Mouse (Mus musculus) E14TG2a.4 (cell line): ENCODE results near the gene Med22.
A peak's percentile ranks its signal among the peaks of the same experiment; 100 is the strongest.

ENCODE experiments used
- H3K27me3 ChIP-seq: 2 replicates; pipeline ENCODE4 v1.6.1; 2014; ENCODE audit warnings: low read length, control low read depth; ENCODE audit not compliant: insufficient read depth
- H3K36me3 ChIP-seq: 2 replicates; pipeline ENCODE4 v1.6.1; 2014; ENCODE audit warnings: low read length, control low read depth; ENCODE audit not compliant: insufficient read depth
- H3K4me1 ChIP-seq: replicated peaks from 2 replicates; pipeline ENCODE4 v1.6.1; 2014; ENCODE audit warnings: low read depth, low read length, control low read depth
- H3K4me3 ChIP-seq: replicated peaks from 2 replicates; pipeline ENCODE4 v1.5.1; 2014; ENCODE audit warnings: mild to moderate bottlenecking, low read length
- H3K9me3 ChIP-seq: 2 replicates; pipeline ENCODE4 v1.6.1; 2014; ENCODE audit warnings: low read length, control low read depth
- CTCF ChIP-seq: conservative IDR thresholded peaks from 2 replicates; pipeline ENCODE4 v1.5.1; 2014; ENCODE audit warnings: low read length
- NANOG ChIP-seq: IDR thresholded peaks from 2 replicates; pipeline ENCODE4 v1.6.1; 2014; ENCODE audit warnings: borderline replicate concordance, low read length, mixed read lengths
- POU5F1 ChIP-seq: IDR thresholded peaks from 2 replicates; pipeline ENCODE4 v1.6.1; 2014; ENCODE audit warnings: low read length, borderline replicate concordance

Gene Med22

GRCm38 (mm10) chr2:26910124-26910993, at the start of gene Med22, which contains the start of gene Rpl7a:
Gene Med22 (minus strand): TSS chr2:26910677.
Gene Rpl7a (plus strand): TSS chr2:26910764.
- TF ChIP-seq POU5F1 (no peak), NANOG (no peak), CTCF (no peak)
- Histone ChIP-seq H3K36me3 (peaks cover 80% of the 10 kb centered on the region), H3K4me1 (peaks cover 52% of the 10 kb centered on the region), H3K9me3 (peaks cover 39% of the 10 kb centered on the region), H3K4me3 (peak within 1 kb of the TSS; percentile 99), H3K27me3 (no peaks in the 10 kb centered on the region)

GRCm38 (mm10) chr2:26957488-26957859, 47.0 kb upstream of the Med22 start:
- Histone ChIP-seq H3K4me3 (no peak overlapping the region), H3K9me3 (no peaks in the 10 kb centered on the region), H3K36me3 (peaks cover 97% of the 10 kb centered on the region), H3K27me3 (no peaks in the 10 kb centered on the region), H3K4me1 (peaks cover 18% of the 10 kb centered on the region)
- TF ChIP-seq NANOG: no peak
- no peak for TF ChIP-seq POU5F1
- TF ChIP-seq CTCF: no peak

- Histone ChIP-seq H3K9me3 (no peaks in the 10 kb centered on the region), H3K4me3 (no peak overlapping the region), H3K4me1 (peaks cover 12% of the 10 kb centered on the region), H3K36me3 (peaks cover 97% of the 10 kb centered on the region), H3K27me3 (no peaks in the 10 kb centered on the region)
- TF ChIP-seq NANOG (no peak), CTCF (no peak), POU5F1 (no peak)
Observed at GRCm38 (mm10) chr2:26956811-26957487, 46.5 kb upstream of the Med22 start.

- TF ChIP-seq CTCF (no peak), NANOG (no peak), POU5F1 (no peak)
- Histone ChIP-seq H3K4me1 (peaks cover 2% of the 10 kb centered on the region; the same call in 1 of the 2 replicates), H3K27me3 (no peaks in the 10 kb centered on the region), H3K4me3 (no peak overlapping the region), H3K9me3 (no peaks in the 10 kb centered on the region), H3K36me3 (peaks cover 97% of the 10 kb centered on the region)
Observed at GRCm38 (mm10) chr2:26954735-26955395, 44.4 kb upstream of the Med22 start.

- Histone ChIP-seq H3K9me3 (no peaks in the 10 kb centered on the region), H3K4me1 (peaks cover 20% of the 10 kb centered on the region), H3K4me3 (no peak overlapping the region), H3K27me3 (no peaks in the 10 kb centered on the region), H3K36me3 (peaks cover 83% of the 10 kb centered on the region)
- no peak for TF ChIP-seq CTCF
- TF ChIP-seq NANOG: no peak
- no peak for TF ChIP-seq POU5F1
Observed at GRCm38 (mm10) chr2:26952866-26953265, 42.4 kb upstream of the Med22 start.

- H3K4me1 ChIP-seq: peaks cover 27% of the 10 kb centered on the region
- peaks cover 76% of the 10 kb centered on the region for H3K36me3 ChIP-seq
- H3K9me3 ChIP-seq: no peaks in the 10 kb centered on the region
- TF ChIP-seq POU5F1 (no peak), CTCF (no peak), NANOG (no peak)
- H3K4me3 ChIP-seq: no peak overlapping the region
- H3K27me3 ChIP-seq: no peaks in the 10 kb centered on the region
Observed at GRCm38 (mm10) chr2:26952193-26952592, 41.7 kb upstream of the Med22 start.

- Histone ChIP-seq H3K27me3 (0 out of 2 replicates have a peak, but pooled peaks cover 2% of the 10 kb centered on the region), H3K9me3 (no peaks in the 10 kb centered on the region), H3K4me1 (peaks cover 28% of the 10 kb centered on the region), H3K36me3 (peaks cover 69% of the 10 kb centered on the region), H3K4me3 (no peak overlapping the region)
- TF ChIP-seq NANOG (no peak), CTCF (no peak), POU5F1 (no peak)
Observed at GRCm38 (mm10) chr2:26951346-26951905, 40.9 kb upstream of the Med22 start.

- TF ChIP-seq POU5F1 (no peak), CTCF (no peak), NANOG (no peak)
- Histone ChIP-seq H3K9me3 (no peaks in the 10 kb centered on the region), H3K4me1 (peaks cover 28% of the 10 kb centered on the region), H3K36me3 (peaks cover 58% of the 10 kb centered on the region), H3K4me3 (no peak overlapping the region), H3K27me3 (peaks cover 8% of the 10 kb centered on the region)
Observed at GRCm38 (mm10) chr2:26950411-26950810, 39.9 kb upstream of the Med22 start.
